Mouse (Mus musculus): Measurements from ENCODE around the gene Etl4.

GRCm38 (mm10) chr2:20516270-20516865 lies 606.8 kb downstream of the Etl4 start:
- TF ChIP-seq POLR2A (IDR thresholded peaks at IDR 0.05; ENCODE audit: borderline replicate concordance, extremely low read depth, low read depth, low read length) (no peak), CTCF (IDR thresholded peaks at IDR 0.05; ENCODE audit: insufficient read depth, low read length) (no peak)

All from lung, adult 2 months (tissue).